Mouse (Mus musculus) ES-Bruce4 (cell line): ENCODE results near the gene Cotl1.

ENCODE experiments used
- CTCF ChIP-seq: IDR thresholded peaks from one replicate; pipeline ENCODE4 v1.8.1; 2011; ENCODE audit warnings: low read depth, low read length
- POLR2A ChIP-seq: IDR thresholded peaks from one replicate; pipeline ENCODE4 v1.8.1; 2011; ENCODE audit warnings: low read length; ENCODE audit not compliant: insufficient read depth

DNA sequence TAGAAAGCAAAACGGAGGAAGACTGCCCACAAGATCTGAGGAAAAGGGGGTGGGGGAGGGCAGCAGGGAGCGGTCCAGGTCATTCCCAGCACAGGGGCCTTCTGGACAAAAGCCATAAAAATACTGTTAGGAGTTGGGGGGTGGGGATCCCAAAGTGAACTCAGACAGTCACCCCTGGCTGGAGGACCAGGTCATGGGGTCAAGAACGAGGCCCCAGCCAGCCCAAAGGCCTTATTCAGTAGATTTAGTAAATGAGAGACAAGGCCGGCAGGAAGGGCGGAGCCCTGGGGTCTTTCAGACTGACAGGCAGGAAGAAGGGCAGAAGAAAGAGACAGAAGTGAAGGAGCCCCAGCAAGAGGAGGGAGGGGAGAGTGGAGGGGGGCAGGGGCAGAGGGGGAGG lies 7.4 kb downstream of the Cotl1 start:
- TF ChIP-seq CTCF (no peak), POLR2A (no peak)
